Mouse (Mus musculus): ENCODE results near the gene Arhgap23. TPM values are rescaled to one million over a fixed set of nuclear protein-coding genes. Genes with fewer than 3 reads are reported as not detected.

Gene Arhgap23
- polyA plus RNA-seq, 2 experiments from 2014 or later = not detected

- ATAC-seq = no peak
Observed at GRCm38 (mm10) chr11:97508198-97508597, 92.9 kb downstream of the Arhgap23 start.

GRCm38 (mm10) chr11:97509058-97509457 lies 93.7 kb downstream of the Arhgap23 start:
- ATAC-seq = no peak

- no peak for ATAC-seq
Observed at GRCm38 (mm10) chr11:97509715-97510485, 94.6 kb downstream of the Arhgap23 start.

GRCm38 (mm10) chr11:97510966-97511660 lies 95.8 kb downstream of the Arhgap23 start:
- no peak for ATAC-seq

GRCm38 (mm10) chr11:97511661-97512369 lies 96.5 kb downstream of the Arhgap23 start:
- no peak for ATAC-seq

GRCm38 (mm10) chr11:97512511-97512910 lies 97.2 kb downstream of the Arhgap23 start:
- ATAC-seq = no peak

- no peak for ATAC-seq
Observed at GRCm38 (mm10) chr11:97513066-97513465, 97.7 kb downstream of the Arhgap23 start.

- ATAC-seq = no peak
Observed at GRCm38 (mm10) chr11:97520541-97520940, 105.2 kb downstream of the Arhgap23 start.

GRCm38 (mm10) chr11:97521741-97522474 lies 106.6 kb downstream of the Arhgap23 start:
- no peak for ATAC-seq

- ATAC-seq = no peak
Observed at GRCm38 (mm10) chr11:97523107-97523506, 107.8 kb downstream of the Arhgap23 start.

- ATAC-seq = no peak
Observed at GRCm38 (mm10) chr11:97523827-97524261, 108.5 kb downstream of the Arhgap23 start.

- ATAC-seq = no peak
Observed at GRCm38 (mm10) chr11:97524306-97524705, 109.0 kb downstream of the Arhgap23 start.

- no peak for ATAC-seq
Observed at GRCm38 (mm10) chr11:97525313-97525712, 110.0 kb downstream of the Arhgap23 start.

GRCm38 (mm10) chr11:97528282-97528808 lies 113.0 kb downstream of the Arhgap23 start:
- no peak for ATAC-seq

- no peak for ATAC-seq
Observed at GRCm38 (mm10) chr11:97530069-97530468, 114.7 kb downstream of the Arhgap23 start.

- ATAC-seq = no peak
Observed at GRCm38 (mm10) chr11:97530961-97531360, 115.6 kb downstream of the Arhgap23 start.

GRCm38 (mm10) chr11:97531381-97532260 lies 116.3 kb downstream of the Arhgap23 start:
- peak; percentile 84 for ATAC-seq

GRCm38 (mm10) chr11:97532354-97532753 lies 117.0 kb downstream of the Arhgap23 start:
- ATAC-seq = no peak

- no peak for ATAC-seq
Observed at GRCm38 (mm10) chr11:97532950-97533582, 117.7 kb downstream of the Arhgap23 start.

- ATAC-seq = no peak
Observed at GRCm38 (mm10) chr11:97533653-97534052, 118.3 kb downstream of the Arhgap23 start.
